Mouse (Mus musculus) olfactory bulb, adult 2 months (tissue): ENCODE measurements around the gene Gm9803. TPM values are rescaled to one million over a fixed set of nuclear protein-coding genes. Genes with fewer than 3 reads are reported as not detected.

Source experiments
- H3K27ac ChIP-seq: fragments of 200-500 bp; 2 replicates; pipeline ENCODE4 v1.5.1; 2012; ENCODE audit warnings: low read depth, low read length; ENCODE audit not compliant: insufficient read depth
- H3K4me1 ChIP-seq: fragments of 200-500 bp; 2 replicates; pipeline ENCODE4 v1.6.1; 2012; ENCODE audit warnings: low read length; ENCODE audit not compliant: control insufficient read depth, insufficient read depth
- H3K4me3 ChIP-seq: fragments of 200-500 bp; 2 replicates; pipeline ENCODE4 v1.5.1; 2012; ENCODE audit warnings: mild to moderate bottlenecking, low read depth, low read length, moderate library complexity; ENCODE audit not compliant: insufficient read depth
- CTCF ChIP-seq: fragments of 200-500 bp; IDR thresholded peaks from 2 replicates; pipeline ENCODE4 v1.5.1; 2012; ENCODE audit warnings: low read depth, mild to moderate bottlenecking, low read length, moderate library complexity; ENCODE audit not compliant: insufficient read depth
- POLR2A ChIP-seq: fragments of 200-500 bp; IDR thresholded peaks from 2 replicates; pipeline ENCODE4 v1.6.1; 2012; ENCODE audit warnings: mild to moderate bottlenecking, low read depth, low read length, moderate library complexity; ENCODE audit not compliant: insufficient read depth
- WGBS: fragments of 180-500 bp; shearing (Covaris S2); methylation state at CpG from one replicate; pipeline ENCODE4 v1.1.7; 2018; 5-methylcytosine and 5-hydroxymethylcytosine counted together
- polyA plus RNA-seq: library from polyadenylated mRNA; stranded (reverse); fragments of >200 nt; gene quantifications from 2 replicates; pipeline ENCODE4 v1.2.4, GENCODE M21; 2012; ENCODE audit warnings: low replicate concordance; ENCODE audit not compliant: missing spikeins, insufficient read depth, insufficient read length

Gm9803 gene
- polyA plus RNA-seq, 1 experiment = not detected

GRCm38 (mm10) chr10:43502599-43502998, 21.3 kb upstream of the Gm9803 start:
- Histone ChIP-seq H3K27ac (no peak overlapping the region), H3K4me1 (no peaks in the 10 kb centered on the region), H3K4me3 (no peak overlapping the region)
- no peak for TF ChIP-seq CTCF
- no peak for TF ChIP-seq POLR2A
- WGBS = 86% methylated on average over 4 of the region's 4 CpGs

DNA sequence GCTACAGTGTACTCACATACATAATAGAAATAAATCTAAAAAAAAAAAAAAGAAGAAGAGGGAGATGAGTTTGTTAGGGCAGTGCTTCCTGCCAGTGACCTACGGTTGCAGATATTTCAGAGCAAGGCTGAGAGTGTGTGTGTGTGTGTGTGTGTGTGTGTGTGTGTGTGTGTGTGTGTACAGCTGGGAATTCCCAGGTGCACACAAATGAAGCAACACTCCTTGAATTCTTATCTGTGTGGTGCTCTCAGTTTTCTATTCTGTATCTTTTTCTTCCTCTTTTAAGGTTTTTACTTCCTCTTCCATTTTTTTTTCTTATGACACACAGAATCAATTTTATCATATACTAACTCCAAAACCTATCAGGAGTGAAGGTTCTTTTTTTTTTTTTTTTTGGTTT, 19.6 kb upstream of the Gm9803 start:
- Histone ChIP-seq H3K4me3 (no peak overlapping the region), H3K27ac (no peak overlapping the region), H3K4me1 (no peaks in the 10 kb centered on the region)
- TF ChIP-seq CTCF (no peak), POLR2A (no peak)
- 94% methylated on average over 1 of the region's 1 CpGs for WGBS

DNA sequence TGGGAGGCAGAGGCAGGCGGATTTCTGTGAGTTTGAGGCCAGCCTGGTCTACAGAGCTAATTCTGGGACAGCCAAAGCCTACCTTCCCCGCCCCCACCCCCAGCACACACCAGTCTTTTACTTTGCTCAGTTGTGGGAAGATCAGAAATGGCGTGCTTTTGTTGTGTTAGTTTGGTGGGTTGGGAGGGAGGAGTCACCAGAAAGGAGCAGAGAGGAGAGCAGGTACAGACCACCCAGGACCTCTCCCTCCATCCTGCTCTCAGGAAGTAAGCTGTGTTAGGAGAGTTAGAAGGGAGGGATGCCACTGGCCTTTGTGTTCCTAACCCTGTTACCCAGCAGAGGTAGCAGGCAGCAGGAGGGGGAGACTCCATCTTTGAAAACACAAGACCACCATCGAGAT, 16.8 kb upstream of the Gm9803 start:
- TF ChIP-seq POLR2A (no peak), CTCF (no peak)
- no peaks in the 10 kb centered on the region for H3K4me1 ChIP-seq
- H3K4me3 ChIP-seq = no peak overlapping the region
- no peak overlapping the region for H3K27ac ChIP-seq
- 85% methylated on average over 4 of the region's 4 CpGs for WGBS

DNA sequence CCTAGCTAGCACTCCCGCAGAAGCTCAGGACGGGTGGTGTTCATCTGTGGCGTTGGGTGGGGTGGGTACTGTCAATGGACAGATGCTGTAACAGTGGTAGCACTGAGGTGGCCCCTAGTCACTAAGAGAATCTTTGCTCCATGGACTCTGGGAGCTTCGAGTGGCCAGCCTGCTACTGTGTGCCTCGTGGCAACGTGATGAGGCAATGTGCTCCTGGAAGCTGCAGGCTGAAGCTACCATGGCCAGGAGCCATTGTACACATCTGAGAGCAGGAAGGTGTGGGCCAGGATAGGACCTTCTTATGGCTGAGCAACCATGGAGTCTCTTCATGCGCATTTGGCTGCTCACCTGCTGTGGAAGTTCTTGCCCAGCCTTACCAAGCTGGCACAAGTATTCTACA, 14.7 kb upstream of the Gm9803 start:
- Histone ChIP-seq H3K4me3 (no peak overlapping the region), H3K4me1 (no peaks in the 10 kb centered on the region), H3K27ac (no peak overlapping the region)
- 98% methylated on average over 7 of the region's 7 CpGs for WGBS
- no peak for TF ChIP-seq POLR2A

DNA sequence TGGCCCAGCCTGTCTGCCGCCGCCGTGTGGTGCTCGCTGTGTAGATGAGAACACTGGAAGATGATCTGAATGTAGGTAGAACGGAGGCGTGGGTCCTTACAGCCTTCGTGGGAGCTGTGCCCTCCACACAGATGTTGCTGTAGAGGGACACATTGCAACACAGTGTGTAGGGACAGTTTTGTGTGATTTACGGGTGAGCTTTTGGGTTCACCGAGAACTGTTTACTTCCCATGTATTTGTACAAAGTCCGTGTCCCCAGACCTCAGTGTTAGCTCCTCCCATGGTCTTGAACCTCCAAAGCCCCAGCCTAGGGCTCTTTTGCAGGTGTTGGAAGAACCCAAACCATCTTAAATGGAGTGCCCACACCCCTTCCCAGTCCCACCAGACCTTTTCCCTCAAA, 10.9 kb upstream of the Gm9803 start:
- Histone ChIP-seq H3K27ac (no peak overlapping the region), H3K4me1 (no peaks in the 10 kb centered on the region), H3K4me3 (no peak overlapping the region)
- 98% methylated on average over 10 of the region's 10 CpGs for WGBS
- TF ChIP-seq CTCF (no peak), POLR2A (no peak)

- Histone ChIP-seq H3K4me1 (no peaks in the 10 kb centered on the region), H3K4me3 (no peak overlapping the region), H3K27ac (no peak overlapping the region)
- WGBS = 81% methylated on average over 6 of the region's 6 CpGs
- TF ChIP-seq CTCF (no peak), POLR2A (no peak)
These were observed 6.8 kb upstream of the Gm9803 start for GRCm38 (mm10) chr10:43516992-43517660.

DNA sequence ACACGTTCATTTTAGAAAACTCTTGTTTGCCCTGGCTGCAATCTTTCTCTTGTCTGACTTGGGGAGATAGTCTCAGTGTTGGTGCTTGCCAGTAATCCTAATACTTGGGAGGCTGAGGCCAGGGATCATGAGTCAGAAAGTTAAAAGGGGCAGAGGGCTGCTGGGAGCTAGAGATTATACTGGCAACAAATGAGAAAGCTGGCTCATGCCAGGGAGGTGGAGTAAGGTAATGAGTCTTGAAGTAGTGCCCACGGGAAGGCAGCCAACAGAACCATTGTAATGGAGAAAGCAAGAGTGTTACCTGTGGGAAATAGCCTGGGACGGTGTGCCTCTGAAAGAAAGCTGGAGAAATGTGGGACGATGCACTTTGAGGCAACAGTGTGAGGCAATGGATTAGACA, 6.0 kb upstream of the Gm9803 start:
- H3K27ac ChIP-seq = no peak overlapping the region
- no peak overlapping the region for H3K4me3 ChIP-seq
- TF ChIP-seq CTCF (no peak), POLR2A (no peak)
- 45% methylated on average over 4 of the region's 4 CpGs for whole genome bisulfite sequencing
- no peaks in the 10 kb centered on the region for H3K4me1 ChIP-seq

GRCm38 (mm10) chr10:43518368-43518767, 5.5 kb upstream of the Gm9803 start:
- TF ChIP-seq POLR2A = no peak
- no peak for TF ChIP-seq CTCF
- no peak overlapping the region for H3K4me3 ChIP-seq
- no peaks in the 10 kb centered on the region for H3K4me1 ChIP-seq
- 87% methylated on average over 11 of the region's 13 CpGs for WGBS
- H3K27ac ChIP-seq = no peak overlapping the region

DNA sequence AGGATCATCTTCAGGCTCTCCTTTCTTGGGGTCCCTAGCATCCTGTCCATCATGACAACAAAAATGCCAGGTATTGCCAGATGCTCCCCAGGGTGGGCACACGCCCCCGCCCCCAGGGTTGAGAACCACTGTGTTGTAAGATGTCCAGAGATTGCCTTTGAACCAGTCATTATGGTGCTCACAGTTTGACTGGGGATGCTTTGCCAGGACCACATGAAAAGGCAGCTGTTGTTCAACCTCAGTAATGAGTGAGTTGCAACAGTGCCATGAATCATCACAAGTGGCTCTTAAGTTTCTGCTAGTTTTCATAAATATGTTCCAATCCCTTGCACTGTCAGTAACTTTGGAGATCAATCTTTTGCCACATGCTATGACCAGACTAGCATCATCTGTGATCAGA, 3.9 kb upstream of the Gm9803 start:
- H3K4me3 ChIP-seq = no peak overlapping the region
- 98% methylated on average over 2 of the region's 2 CpGs for WGBS
- H3K4me1 ChIP-seq = no peaks in the 10 kb centered on the region
- no peak overlapping the region for H3K27ac ChIP-seq
- no peak for TF ChIP-seq CTCF
